Mouse (Mus musculus) lung, postnatal 14 days (tissue): ENCODE measurements at regions not wholly inside any gene's neighbourhood (a gene's known extent, or its start where the extent isn't known, plus 50 kb on each side); places are given as distances from the start of the nearest gene placed in this dataset.

Source experiments
- DNase-seq: peaks from one replicate; pipeline ENCODE4 v3.0.0; 2021

DNA sequence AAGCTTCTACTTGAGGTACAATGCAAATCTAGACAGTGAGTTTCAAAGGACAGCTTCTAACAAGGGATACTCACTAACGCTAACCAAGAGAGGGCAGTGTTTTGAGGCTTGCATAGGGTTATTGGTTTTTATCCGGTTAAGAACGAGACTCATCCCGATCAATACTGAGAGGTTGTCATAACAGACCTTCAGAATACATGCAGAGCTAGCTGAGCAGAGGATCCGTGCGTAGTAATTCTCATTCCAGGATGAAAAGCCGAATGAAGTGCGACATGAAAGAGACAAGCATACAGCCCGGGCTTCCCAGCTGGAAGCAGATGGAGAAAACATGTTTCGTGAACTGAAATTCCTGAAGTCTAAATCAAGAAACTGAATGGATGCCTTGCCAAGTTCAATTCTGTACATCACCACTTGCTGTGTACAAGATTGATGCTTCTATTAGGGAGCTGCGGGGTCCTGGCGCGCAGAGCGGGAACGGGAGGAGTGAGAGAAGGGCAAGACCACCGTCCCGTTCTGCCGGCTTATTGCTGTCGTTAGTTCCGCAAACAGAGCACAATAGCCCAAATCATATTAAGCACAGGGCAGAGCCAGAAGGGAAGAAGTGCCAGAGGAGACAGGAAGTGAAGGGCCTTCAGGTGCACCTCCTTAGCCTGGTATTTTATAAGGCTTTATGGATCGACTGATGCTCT lies 65.4 kb upstream of the Tes start:
- no peak for DNase-seq

- no peak for DNase-seq
These were observed 69.4 kb upstream of the Tes start for GRCm38 (mm10) chr6:16995495-16995936.

- DNase-seq = peak; percentile 26
These were observed 70.2 kb upstream of the Tes start for GRCm38 (mm10) chr6:16994711-16995110.

GRCm38 (mm10) chr6:16991996-16992591 lies 72.9 kb upstream of the Tes start:
- DNase-seq = no peak

DNA sequence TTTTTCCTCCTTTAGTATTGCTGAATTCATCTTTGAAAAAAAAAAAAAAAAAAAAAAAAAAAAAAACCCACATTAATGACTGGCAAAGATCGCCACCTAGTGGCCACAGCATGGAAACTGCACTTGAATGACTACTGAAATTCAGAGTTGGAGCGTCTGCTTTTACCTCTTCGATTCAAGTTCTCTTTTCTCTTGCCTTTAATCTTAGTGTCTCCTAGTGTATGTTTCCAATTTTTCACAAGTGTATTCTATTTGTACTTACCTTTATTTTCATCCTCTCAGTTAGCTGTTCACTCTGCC lies 79.9 kb upstream of the Tfec start:
- peak; percentile 44 for DNase-seq

DNA sequence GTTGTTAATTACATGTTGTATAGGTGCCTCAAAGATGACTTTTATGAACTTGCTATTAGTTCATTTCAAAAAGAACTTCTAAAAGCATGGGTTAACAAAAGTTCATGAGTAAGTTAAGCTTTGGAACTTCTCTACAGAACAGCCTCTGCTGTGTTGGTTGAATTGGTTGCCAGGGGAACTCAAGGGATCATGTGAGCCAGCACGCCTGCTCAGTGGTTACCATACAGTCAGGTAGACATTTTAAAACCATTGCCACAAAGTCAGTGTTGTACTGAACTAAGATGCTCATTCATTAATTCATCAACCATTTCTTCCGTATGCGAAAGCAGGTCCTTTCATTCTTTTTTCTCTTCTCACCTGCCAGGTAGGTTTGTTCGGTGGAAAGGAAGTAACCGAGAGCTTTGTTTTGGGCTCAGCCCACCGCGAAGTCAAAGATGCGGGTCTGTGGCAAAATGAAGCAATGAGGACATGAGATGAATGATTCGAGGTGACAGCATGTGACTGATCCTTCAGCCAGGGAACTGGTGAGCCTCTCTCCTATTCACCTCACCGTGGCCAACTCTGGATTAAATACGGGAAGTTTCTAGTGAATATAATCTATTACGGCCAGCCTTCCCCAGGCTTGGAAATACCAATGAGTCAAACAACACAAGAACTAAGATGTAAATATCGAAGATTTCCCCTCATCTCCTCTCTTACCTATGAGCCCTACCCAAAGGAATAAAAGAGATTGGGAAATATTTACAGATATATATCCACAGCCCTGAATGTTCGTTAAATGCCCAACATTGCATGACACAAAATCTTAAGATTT lies 79.4 kb upstream of the Tfec start:
- DNase-seq = no peak

- DNase-seq = no peak
These were observed 67.4 kb upstream of the Tfec start for GRCm38 (mm10) chr6:16965658-16966057.

DNA sequence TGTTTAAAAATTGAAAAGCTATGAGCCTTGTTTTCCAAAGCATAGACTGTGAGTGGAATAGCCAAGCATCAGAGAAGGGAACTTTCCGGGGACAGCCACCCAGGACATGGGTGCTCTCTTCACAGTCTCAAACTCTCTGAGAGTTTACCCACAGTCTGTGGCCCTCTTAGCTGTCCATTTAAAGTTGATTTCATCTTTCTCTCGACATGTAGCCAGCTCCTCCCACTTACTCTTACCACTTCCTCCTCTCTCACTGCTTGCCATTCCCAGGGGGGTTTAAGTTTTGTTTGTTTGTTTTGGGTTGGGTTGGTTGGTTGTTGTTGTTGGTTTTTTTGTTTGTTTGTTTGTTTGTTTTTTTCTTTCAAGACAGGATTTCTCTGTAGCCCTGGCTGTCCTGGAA lies 66.1 kb upstream of the Tfec start:
- DNase-seq = no peak

DNA sequence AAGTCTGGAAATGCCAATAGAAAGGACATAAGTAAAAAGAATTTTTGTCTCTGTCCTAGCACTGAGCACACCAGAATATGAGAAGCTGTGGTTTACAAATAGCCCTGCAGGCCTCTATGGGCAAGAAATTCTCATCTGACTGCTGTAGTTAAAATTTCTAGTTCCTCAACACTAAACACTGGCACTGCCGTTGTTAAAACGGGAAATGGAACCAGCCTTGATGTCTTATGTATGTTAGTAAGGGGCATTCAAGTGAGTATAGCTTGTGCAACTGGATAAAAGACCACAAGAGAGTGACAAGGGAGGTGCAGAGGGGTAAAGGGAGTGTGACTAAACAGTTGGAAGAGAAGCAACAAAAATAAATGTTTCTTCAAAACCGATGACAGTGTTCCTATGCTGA lies 65.7 kb upstream of the Tfec start:
- DNase-seq = no peak

GRCm38 (mm10) chr6:16958102-16958501 lies 59.9 kb upstream of the Tfec start:
- peak; percentile 15 for DNase-seq

- DNase-seq = no peak
These were observed 58.7 kb upstream of the Tfec start for GRCm38 (mm10) chr6:16956771-16957435.
